Mouse (Mus musculus) gastrocnemius, postnatal 4 days (tissue): ENCODE data around the gene Ano3. TPM values are rescaled to one million over a fixed set of nuclear protein-coding genes. Genes with fewer than 3 reads are reported as not detected.

Experiments used
- DNase-seq, 2 experiments: peaks; one replicate each; pipeline ENCODE4 v3.0.0; 2021 to 2022; ENCODE audit warnings: low spot score in 2 of 2, mixed read lengths in 2 of 2
- total RNA-seq, 2 experiments: library from RNA; stranded (reverse); gene quantifications; 2 replicates each; pipeline ENCODE4 v1.2.3; 2021

The Ano3 gene
- total RNA-seq, 2 experiments from 2014 or later, result 0.10 to 0.34 TPM

GRCm38 (mm10) chr2:110814964-110815363 is 135.8 kb downstream of the Ano3 start:
- DNase-seq, result no peak

- no peak for DNase-seq
Observed at GRCm38 (mm10) chr2:110806302-110807093, 144.2 kb downstream of the Ano3 start.

GRCm38 (mm10) chr2:110795928-110796327 is 154.8 kb downstream of the Ano3 start:
- no peak for DNase-seq

DNA sequence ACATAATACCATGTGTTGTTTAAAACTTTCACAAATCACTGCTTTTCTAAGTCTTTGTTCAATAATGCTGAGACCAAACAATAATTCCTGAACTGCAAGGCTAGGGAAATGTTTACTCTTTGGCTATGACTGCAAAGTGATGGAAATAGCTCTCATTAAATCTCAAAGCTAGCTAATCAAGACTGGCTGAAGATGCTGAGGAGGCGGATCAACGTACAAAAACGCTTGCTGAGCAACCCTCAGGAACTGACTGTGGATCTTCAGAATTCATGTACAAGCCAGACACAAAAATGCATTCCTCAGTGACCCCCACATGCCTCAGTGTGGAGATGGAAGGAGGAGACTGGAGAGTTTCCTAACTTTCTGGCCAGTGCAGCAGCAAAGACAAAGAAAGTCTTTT is 155.3 kb downstream of the Ano3 start:
- no peak for DNase-seq

- no peak for DNase-seq
Observed at GRCm38 (mm10) chr2:110787396-110787795, 163.3 kb downstream of the Ano3 start.

GRCm38 (mm10) chr2:110759434-110759833 is 191.3 kb downstream of the Ano3 start:
- DNase-seq, result no peak

DNA sequence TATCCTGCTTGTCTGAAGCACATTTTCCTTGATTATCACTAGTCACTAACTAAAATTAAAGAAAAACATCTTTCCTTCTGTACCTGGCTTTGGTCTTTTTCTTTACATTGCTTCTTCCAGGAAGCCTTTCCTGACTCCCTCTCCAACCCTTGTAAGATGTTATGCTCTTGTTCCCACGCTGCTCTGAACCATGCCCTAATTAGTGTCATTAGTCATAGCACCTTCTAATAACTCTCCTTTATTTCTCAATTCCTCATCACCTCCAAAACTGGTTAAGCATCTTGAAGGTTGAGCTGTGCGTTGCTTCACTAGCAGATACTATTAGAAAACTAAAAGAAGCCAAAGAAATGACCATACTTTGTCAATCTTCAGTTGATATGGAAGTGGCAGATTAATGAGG is 193.2 kb downstream of the Ano3 start:
- DNase-seq, result no peak

DNA sequence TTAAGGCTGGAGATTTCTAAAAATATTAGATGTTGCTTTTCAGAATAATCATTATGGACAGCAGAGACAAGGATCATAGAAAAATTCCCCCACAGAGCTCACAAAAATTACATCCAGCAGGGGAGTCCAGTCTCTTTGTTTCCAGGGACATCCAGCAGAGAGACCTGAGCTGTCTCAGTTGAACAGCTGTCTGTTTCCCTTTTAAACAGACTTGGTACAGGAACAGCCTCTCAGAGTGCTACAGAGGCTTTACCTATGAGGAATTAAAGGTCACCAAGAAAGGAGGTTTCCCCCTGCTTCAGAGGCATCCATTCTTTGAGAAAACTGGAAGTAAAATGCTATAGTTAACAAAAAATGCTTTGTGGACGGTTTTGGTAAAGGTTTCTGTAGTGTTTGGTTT is 210.2 kb downstream of the Ano3 start:
- no peak for DNase-seq

GRCm38 (mm10) chr2:110739781-110740180 is 210.9 kb downstream of the Ano3 start:
- DNase-seq, result no peak

DNA sequence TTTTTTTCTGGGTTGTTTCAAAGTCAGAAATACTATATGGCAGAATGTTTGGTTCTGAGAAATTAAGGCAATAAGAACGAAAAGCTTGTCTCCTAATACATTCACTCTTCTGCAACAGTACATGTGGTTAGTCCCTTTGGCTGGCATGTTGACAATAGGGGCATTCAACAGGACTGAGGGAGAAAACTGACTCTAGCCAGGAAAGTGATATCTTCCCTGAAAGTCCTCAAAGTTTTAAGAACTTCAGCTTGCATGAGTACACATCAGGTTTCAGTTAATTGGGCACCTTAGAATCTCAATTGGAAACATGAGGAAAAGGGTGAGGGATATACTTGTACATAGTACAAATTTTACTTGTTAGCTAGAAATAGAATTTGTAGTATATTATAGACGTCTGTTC is 212.7 kb downstream of the Ano3 start:
- DNase-seq, result no peak

GRCm38 (mm10) chr2:110737236-110737635 is 213.5 kb downstream of the Ano3 start:
- DNase-seq, result no peak

- no peak for DNase-seq
Observed at GRCm38 (mm10) chr2:110726106-110726505, 224.6 kb downstream of the Ano3 start.

GRCm38 (mm10) chr2:110722208-110722607 is 228.5 kb downstream of the Ano3 start:
- no peak for DNase-seq

DNA sequence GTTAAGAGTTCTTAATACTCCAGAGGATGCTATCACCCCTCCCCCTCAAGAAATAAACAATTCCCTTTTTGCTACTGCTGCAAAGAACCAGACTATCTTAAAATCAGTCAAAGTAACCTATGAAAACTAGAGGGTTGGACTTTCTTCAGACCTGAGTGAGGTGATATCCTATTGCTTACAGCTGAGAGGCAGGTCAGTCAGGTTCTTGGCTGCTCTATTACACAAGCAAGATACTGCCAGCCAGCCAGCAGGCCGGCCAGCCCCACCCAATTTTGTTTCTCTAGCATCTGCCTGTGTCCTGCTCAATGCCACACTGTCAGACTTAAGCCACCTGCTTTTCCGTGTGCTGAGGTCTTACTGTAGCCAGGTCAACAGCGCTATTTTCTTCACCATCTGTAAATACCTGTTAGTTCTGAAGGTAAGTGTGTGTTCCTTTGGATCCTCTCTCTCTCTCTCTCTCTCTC is 229.4 kb downstream of the Ano3 start, which contains the start of gene Muc15:
Gene Muc15 (plus strand): TSS at position 51 of the 464 bp plus-strand sequence.
- no peak for DNase-seq

- DNase-seq, result no peak
Observed at GRCm38 (mm10) chr2:110719051-110719450, 231.7 kb downstream of the Ano3 start.

DNA sequence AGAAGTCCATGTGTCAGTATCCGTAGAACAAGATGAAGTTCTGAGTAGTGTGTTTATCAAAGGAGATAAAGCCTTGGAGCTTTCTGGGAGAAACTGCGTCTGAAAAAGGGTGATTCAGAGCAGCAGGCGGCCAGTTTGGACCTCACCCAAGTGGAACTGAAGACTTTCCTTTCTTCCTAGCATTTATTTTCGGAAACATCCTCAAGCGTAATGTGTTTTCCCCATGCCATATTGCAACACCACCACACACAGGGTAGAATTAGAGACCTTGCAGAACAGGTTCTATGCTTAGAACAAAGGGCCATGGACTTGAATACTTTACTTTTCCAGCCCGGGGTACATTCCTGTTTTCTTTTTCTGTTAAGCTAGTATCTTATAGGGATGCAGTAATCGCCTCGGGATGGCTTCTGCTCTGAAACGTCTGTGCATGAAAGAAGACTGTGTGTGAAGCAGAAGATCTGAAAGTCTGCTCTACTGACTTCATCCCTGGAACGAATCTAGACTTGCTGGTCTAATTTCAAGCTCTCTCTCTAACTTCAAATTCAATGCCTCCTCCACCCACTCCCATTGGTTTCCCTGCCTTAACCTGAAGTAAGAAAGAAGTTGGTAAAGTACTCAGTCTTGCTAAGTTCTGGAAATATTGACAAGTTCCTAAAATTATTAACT is 240.5 kb downstream of the Ano3 start:
- no peak for DNase-seq

- no peak for DNase-seq
Observed at GRCm38 (mm10) chr2:110709436-110709835, 241.3 kb downstream of the Ano3 start.

DNA sequence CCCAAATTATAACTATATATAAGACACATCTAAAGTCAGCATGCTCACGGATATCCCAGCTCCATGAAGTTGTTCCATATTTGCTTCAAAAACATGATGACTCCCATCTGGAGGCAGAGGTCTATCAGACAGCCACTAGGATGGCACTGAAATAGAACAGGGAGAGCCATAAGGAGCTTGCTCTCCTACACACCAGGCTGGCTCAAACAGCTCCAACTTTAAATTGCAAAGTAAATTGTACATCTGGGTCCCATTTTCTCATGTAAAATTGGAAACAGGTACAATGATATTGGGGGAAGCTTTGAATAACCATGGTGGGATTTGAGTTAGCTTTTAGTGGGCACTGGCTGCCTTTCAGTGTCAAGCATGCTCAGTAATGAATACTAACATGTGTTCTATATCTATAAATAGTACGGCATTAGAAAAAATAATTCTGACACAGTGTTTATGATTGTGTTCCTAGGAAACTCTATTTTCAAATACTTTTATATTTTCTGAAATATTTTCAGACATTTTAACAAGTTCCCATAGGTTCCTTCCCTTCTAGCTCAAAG is 279.6 kb downstream of the Ano3 start:
- no peak for DNase-seq

DNA sequence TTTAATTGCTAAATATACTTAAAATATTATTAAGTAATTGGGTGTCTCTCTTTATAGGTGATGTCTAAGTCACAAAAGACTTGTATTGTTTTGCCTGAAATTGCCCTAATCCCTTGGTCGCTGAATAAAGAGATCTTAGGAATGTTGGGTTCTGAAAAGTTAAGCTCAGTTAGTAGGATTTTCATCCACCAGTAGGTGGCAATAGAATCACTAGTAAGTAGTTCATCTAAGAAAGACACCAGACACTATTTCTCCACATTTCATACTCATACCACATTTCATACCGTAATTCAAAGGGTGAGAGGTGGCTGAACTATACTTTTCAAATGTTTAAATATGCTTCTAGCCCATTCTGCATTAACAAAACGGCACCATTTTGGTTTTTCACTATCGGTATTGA is 287.4 kb downstream of the Ano3 start:
- DNase-seq, result no peak

DNA sequence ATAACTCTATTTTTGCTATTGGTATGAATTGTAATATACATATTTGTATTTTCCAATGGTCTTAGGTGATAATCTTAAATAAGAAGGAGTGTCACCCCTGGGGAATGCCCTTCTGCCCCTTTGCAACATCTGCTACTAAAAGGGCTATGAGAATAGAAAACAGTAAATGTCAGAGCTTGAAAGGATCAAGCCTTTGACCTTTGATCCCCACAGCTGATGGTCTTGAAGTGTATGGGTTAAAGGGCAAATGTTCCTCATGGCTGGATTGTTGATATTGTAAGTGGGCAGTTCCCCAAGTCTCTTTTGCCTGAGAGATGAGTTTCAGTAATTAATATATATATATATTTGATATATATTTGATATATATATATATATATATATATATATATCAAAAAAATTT is 305.9 kb downstream of the Ano3 start:
- no peak for DNase-seq

DNA sequence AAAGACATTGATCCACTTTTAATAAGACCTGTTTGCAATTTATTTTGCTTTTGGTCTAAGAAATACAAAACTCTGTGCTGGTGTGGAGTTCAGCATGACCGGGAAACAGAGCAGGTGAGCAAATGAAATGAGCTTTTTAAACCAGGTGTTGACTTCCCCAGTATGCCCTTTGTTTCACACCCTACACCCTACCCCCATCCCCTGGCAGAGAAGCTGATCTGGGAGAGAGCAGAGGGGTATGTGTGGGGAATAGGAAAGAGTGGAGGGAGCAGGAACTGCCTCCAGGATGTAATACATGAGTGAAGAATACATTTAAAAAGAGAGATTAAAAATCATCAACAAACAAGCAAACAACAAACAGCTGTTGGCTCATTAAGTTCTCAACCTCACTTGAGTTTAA is 306.4 kb downstream of the Ano3 start:
- DNase-seq, result no peak
